Mouse (Mus musculus) liver, adult 2 months (tissue): ENCODE results near the gene Zfp990. TPM values are rescaled to one million over a fixed set of nuclear protein-coding genes. Genes with fewer than 3 reads are reported as not detected.
"Not testable (repeated sequence)": the region's sequence is repeated elsewhere in the genome, so short reads cannot be mapped to it uniquely, and the experiment has no call there.

Experiments
- DNase-seq: peaks from one replicate; pipeline ENCODE4 v3.0.0-alpha.2; 2011; ENCODE audit warnings: low read depth, low spot score; ENCODE audit errors: extremely low read depth
- H3K27ac ChIP-seq: fragments of 200-500 bp; replicated peaks from 2 replicates; pipeline ENCODE4 v1.5.1; 2012; ENCODE audit warnings: low read depth, mild to moderate bottlenecking, control low read depth, inconsistent platforms, low read length; ENCODE audit not compliant: insufficient read depth
- H3K27me3 ChIP-seq: fragments of 200-500 bp; 2 replicates; pipeline ENCODE4 v1.6.1; 2012; ENCODE audit warnings: mild to moderate bottlenecking, moderate library complexity, low read length, inconsistent platforms; ENCODE audit not compliant: control insufficient read depth, insufficient read depth
- H3K36me3 ChIP-seq: fragments of 200-500 bp; 2 replicates; pipeline ENCODE4 v1.6.1; 2012; ENCODE audit warnings: low read length, inconsistent platforms; ENCODE audit not compliant: control insufficient read depth, insufficient read depth
- H3K4me1 ChIP-seq: fragments of 200-500 bp; 2 replicates; pipeline ENCODE4 v1.6.1; 2011; ENCODE audit warnings: low read length; ENCODE audit not compliant: control insufficient read depth, insufficient read depth
- H3K4me3 ChIP-seq: fragments of 200-500 bp; 2 replicates; pipeline ENCODE4 v1.5.1; 2011; ENCODE audit warnings: low read depth, mild to moderate bottlenecking, control low read depth, low read length, moderate library complexity; ENCODE audit not compliant: insufficient read depth
- H3K79me2 ChIP-seq: fragments of 200-500 bp; 2 replicates; pipeline ENCODE4 v1.6.1; 2012; ENCODE audit warnings: inconsistent platforms, mild to moderate bottlenecking, low read length, moderate library complexity; ENCODE audit not compliant: control insufficient read depth, insufficient read depth
- H3K9ac ChIP-seq: fragments of 200-500 bp; 2 replicates; pipeline ENCODE4 v1.6.1; 2012; ENCODE audit warnings: low read depth, mild to moderate bottlenecking, control low read depth, inconsistent platforms, low read length
- CTCF ChIP-seq: fragments of 200-500 bp; IDR thresholded peaks from 2 replicates; pipeline ENCODE4 v1.5.1; 2011; ENCODE audit warnings: low read depth, low read length, control low read depth
- POLR2A ChIP-seq: fragments of 200-500 bp; IDR thresholded peaks from 2 replicates; pipeline ENCODE4 v1.6.1; 2011; ENCODE audit warnings: low read length, control low read depth; ENCODE audit not compliant: insufficient read depth; ENCODE audit errors: extremely low read depth
- WGBS: fragments of 180-500 bp; shearing (Covaris S2); methylation state at CpG from one replicate; pipeline ENCODE4 v1.1.7; 2018; 5-methylcytosine and 5-hydroxymethylcytosine counted together
- polyA plus RNA-seq: library from polyadenylated mRNA; depleted of rRNA; stranded (reverse); fragments of >200 nt; gene quantifications from 2 replicates; pipeline ENCODE4 v1.2.3, GENCODE M21; 2012; rRNA removed
- total RNA-seq: library from RNA; depleted of rRNA; stranded (reverse); fragments of >200 nt; gene quantifications from 2 replicates; pipeline ENCODE4 v1.2.3, GENCODE M21; 2014; rRNA removed

The Zfp990 gene
- total RNA-seq: not detected in 2 replicates
- not detected in 2 replicates for polyA plus RNA-seq

DNA sequence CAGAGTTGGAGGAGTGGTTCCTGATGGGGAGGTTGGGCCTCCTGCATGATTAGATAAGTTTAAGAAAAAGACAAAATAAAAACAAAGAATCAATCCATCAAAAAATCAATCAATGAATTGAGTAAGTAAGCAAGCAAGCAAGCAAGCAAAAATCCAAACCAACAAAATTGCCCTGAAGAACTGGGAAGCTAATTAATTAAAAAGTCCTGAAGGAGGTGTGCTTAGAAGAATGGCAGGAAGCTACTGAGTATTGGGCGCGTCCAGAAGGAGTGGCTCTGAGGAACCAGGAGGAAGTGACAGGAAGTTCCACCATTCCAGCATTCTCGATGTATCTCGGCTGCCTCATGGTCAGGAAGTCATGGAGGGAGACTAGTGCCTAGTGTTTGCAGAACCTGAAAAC lies at the start of gene Zfp990:
TSS of gene Zfp990 (plus strand) at position 301 of the 400 bp plus-strand sequence.
- H3K27me3 ChIP-seq, H3K27ac ChIP-seq, H3K4me1 ChIP-seq, H3K79me2 ChIP-seq, DNase-seq, H3K36me3 ChIP-seq, H3K9ac ChIP-seq, H3K4me3 ChIP-seq: not testable (repeated sequence)
- WGBS: 74% methylated on average over 4 of the region's 4 CpGs

DNA sequence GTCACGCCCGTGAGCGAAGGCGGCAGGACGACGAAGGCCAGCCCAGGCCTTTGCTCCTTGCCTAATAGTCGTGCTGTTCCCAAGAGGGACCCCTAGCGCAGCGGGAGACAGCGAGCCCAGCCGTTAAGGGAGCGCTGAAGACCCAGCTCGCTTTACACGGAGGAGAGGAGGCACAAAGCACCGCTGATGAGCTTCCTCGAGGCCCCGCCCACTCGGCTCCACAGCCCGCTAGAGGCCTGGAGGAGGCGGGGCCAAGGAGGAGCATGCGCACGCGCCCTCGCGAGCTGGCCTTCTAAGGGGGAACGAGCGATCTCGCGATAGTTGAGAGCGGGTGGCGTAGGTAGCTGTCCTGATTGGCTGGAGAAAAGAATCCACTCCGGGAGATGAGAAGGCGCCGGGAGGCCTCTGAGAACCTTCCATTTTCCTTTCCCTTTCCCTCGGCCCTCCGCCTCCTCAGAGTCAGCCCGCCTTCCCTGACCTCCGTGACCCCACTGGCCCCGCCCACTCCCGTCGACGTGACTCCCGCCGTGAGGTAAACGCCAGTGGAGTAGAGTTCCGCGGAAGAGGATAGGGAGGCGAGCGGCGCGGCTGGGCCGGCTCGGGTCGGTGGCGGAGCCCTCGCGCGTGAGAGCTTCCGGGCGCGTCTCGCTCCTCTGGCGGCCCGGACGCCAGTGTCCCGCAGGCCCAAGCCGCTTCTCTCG lies 46.9 kb upstream of the Zfp990 start:
- 19% methylated on average over 66 of the region's 68 CpGs for WGBS
- H3K36me3 ChIP-seq, H3K9ac ChIP-seq, H3K27ac ChIP-seq, H3K79me2 ChIP-seq, H3K27me3 ChIP-seq, DNase-seq, H3K4me1 ChIP-seq: not testable (repeated sequence)
- H3K4me3 ChIP-seq: peak overlapping the region; percentile 4; the same call in 1 of the 2 replicates

DNA sequence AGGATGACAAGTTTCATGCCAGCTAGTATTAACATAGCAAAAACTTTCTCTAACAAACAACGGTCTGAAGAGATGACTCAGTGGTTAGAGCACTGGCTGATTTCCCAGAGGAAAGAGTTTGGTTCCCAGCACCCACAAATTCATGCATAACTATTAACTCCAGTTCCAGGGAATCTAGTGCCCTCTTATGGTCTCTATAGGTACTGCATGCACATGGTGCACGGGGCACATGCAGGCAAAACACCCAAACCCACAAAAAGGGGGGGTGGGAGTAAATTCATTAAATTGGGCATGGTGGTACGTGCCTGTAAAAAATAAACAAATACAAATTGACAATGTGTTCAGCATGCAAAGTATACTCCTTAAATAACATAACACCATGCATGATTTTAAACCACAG lies 32.4 kb upstream of the Zfp990 start:
- H3K79me2 ChIP-seq: no peaks in the 10 kb centered on the region
- no peaks in the 10 kb centered on the region for H3K27me3 ChIP-seq
- WGBS: 78% methylated on average over 3 of the region's 3 CpGs
- no peak for DNase-seq
- H3K4me1 ChIP-seq: no peaks in the 10 kb centered on the region
- H3K9ac ChIP-seq: no peak overlapping the region
- H3K4me3 ChIP-seq: no peak overlapping the region
- no peak for TF ChIP-seq POLR2A
- peak; percentile 9; the same call in 1 of the 2 replicates for TF ChIP-seq CTCF
- no peak overlapping the region for H3K27ac ChIP-seq
- H3K36me3 ChIP-seq: no peaks in the 10 kb centered on the region

DNA sequence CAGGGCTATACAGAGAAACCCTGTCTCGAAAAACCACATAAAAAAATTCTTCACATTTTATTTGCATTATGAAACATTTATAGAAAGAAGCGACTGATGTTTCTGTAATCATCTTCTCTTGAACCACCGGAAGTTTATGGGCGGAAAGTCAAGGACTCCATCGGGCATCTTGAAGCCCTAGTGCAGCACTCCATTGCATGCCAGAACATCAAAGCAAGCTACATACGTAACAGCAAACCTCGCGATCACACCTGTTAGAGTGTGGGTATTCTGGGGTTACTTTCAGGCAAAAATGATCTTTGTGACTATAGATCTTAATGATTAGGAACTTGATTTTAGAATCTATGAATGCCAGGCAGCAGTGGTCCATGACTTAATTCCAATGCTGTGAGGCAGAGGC lies 29.9 kb upstream of the Zfp990 start:
- H3K36me3 ChIP-seq, H3K27me3 ChIP-seq, H3K27ac ChIP-seq, H3K4me3 ChIP-seq, H3K9ac ChIP-seq, H3K4me1 ChIP-seq, H3K79me2 ChIP-seq, DNase-seq: not testable (repeated sequence)
- WGBS: 88% methylated on average over 8 of the region's 8 CpGs

DNA sequence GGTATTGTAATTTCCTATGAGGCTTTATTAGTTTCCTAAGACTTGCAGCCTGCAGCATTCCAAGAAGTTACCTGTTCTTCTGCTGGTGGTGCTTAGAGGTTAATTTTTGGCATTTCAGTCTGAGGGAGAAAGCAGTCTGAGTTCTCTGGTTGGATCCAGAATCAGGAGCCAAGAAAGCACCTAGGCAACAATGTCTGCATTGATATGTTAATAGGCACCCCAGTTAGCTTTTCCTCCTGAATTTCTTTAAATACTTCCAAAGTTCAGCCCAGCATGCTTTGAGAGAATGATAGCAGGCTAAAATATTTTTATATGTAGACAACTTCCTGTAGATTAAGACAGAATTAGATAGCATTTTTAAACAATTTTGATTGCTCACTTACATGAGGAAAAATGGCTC lies 21.2 kb upstream of the Zfp990 start:
- Histone ChIP-seq H3K27ac (no peak overlapping the region), H3K36me3 (no peaks in the 10 kb centered on the region), H3K79me2 (no peaks in the 10 kb centered on the region), H3K4me3 (no peak overlapping the region), H3K9ac (no peak overlapping the region), H3K4me1 (no peaks in the 10 kb centered on the region), H3K27me3 (no peaks in the 10 kb centered on the region)
- no peak for TF ChIP-seq POLR2A
- no peak for DNase-seq

DNA sequence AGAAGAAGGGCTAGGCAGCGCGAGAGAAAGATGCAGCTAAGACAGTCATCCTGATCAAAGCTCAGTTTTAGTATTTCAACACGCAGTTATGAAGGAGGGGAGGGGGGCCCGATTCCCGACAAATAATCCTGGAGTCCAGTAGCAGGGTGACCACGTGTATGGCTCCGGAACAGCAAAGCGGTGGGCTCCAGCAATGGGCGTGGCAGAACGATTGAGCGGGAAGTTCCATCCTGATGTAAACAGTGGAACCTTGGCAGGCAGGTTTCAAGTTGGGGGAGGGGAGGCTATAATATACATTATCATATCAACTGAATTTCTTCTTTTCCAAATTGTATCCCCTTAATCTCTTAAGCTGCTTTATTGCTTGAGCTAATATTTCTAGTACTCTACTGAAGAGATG lies 18.4 kb upstream of the Zfp990 start:
- Histone ChIP-seq H3K27me3 (no peaks in the 10 kb centered on the region), H3K79me2 (no peaks in the 10 kb centered on the region), H3K27ac (no peak overlapping the region), H3K36me3 (no peaks in the 10 kb centered on the region), H3K4me3 (no peak overlapping the region), H3K4me1 (no peaks in the 10 kb centered on the region), H3K9ac (no peak overlapping the region)
- WGBS: 80% methylated on average over 11 of the region's 11 CpGs
- TF ChIP-seq CTCF (no peak), POLR2A (no peak)
- DNase-seq: no peak

DNA sequence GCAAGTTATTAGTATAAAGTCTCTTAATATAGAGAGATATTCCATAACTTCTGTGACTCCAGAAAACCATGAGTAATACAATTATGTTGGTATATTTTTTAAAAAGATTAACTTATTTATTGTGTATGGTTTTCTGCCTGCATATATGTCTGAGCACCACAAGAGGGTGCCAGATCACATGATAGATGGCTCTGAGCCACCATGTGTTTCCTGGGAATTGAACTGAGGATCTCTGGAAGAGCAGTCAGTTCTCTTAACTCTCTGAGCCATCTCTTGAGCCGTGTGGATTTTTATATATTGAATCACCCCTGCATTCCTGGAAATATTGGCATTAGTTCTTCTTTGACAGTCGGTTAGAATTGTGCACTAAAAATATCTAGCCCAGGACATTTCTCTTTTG lies 17.2 kb upstream of the Zfp990 start:
- not testable (repeated sequence) for H3K36me3 ChIP-seq, H3K4me3 ChIP-seq, H3K9ac ChIP-seq, DNase-seq, H3K79me2 ChIP-seq, H3K27me3 ChIP-seq, H3K27ac ChIP-seq, H3K4me1 ChIP-seq
- WGBS: 61% methylated on average over 2 of the region's 2 CpGs

DNA sequence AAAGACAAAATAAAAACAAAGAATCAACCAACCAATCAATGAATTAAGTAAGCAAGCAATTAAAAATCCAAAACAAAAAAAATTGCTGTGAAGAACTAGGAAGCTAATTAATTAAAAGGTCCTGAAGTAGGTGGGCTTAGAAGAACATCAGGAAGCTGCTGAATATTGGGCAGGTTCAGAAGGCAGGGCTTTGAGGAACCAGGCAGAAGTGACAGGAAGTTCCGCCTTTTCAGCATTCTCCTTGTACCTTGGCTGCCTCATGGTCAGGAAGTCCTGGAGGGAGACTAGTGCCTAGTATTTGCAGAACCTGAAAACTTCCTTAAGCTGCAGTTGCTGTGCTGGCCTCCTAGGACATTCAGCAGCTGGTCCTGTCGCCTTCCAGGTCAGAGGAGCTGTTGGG lies 4.1 kb downstream of the Zfp990 start:
- 43% methylated on average over 2 of the region's 2 CpGs for WGBS
- H3K4me3 ChIP-seq, DNase-seq, H3K36me3 ChIP-seq, H3K9ac ChIP-seq, H3K27ac ChIP-seq, H3K4me1 ChIP-seq, H3K27me3 ChIP-seq, H3K79me2 ChIP-seq: not testable (repeated sequence)

DNA sequence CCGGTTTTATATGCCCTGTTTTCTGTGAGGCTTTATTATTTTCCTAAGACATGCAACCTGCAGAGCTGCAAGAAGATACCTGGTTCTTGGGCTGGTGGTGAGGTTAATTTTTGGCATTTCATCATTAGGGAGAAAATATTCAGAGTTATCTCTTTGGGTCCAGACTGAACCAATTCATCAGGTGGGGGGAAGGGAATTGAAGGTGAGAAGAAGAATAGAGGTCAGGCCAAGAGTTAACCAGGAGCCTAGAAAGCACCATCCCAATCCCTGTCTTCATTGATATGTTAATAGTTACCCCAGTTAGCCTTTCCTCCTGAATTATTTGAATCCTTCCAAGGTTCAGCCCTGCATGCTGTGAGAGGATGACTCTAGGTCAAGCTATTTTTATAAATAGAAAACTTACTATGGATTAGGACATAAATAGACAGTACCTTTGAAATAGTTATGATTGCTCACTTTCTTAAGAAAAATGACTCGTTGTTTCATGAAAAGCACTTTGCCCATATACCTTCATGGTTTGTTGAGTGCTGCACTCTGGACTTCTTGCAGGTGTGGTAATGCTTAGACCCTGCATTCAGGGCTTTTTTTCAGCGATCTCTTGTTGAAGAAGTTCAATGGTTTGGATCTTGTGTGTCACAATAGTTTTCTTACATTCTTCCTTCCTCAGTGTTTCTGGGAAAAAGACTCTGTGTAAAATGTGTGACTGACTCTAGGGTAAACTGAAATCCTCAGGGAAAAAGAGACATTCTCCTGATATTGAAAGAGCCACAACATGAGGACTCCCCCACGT lies 5.4 kb downstream of the Zfp990 start:
- H3K36me3 ChIP-seq, H3K27me3 ChIP-seq, H3K4me3 ChIP-seq, H3K27ac ChIP-seq, H3K4me1 ChIP-seq, DNase-seq, H3K9ac ChIP-seq, H3K79me2 ChIP-seq: not testable (repeated sequence)
- 70% methylated on average over 4 of the region's 4 CpGs for WGBS
